Comparison of ENCODE assay signal across 10 mouse cellular contexts in genomic region chr15:84393341-84393740, GRCm38 (mm10). TPM values are rescaled to one million over a fixed set of nuclear protein-coding genes. Genes with fewer than 3 reads are reported as not detected.
DNase-seq lines count a peak whose midpoint lies in the region; ATAC-seq lines count a peak whose summit lies in the region.
"Had no signal": no experiment of that assay in that cellular context is flagged by ENCODE, and none has a peak within 500 bp of the region (broad histone marks: within the 10 kb centered on the region; RNA-seq: fewer than 3 reads in every experiment).

No protein-coding gene starts in this region.

- 52% methylated on average over 6 of the region's 6 CpGs for WGBS in midbrain, embryonic 10.5 days
- 55% methylated on average over 6 of the region's 6 CpGs for WGBS in midbrain, embryonic 11.5 days

- intact Hi-C loops in heart, postnatal 25 days (cut with DNase I), result no loop called here

- H3K27ac ChIP-seq in midbrain, embryonic 10.5 days (replicated peaks), result peak overlapping the region; percentile 55; the same call in 1 of the 2 replicates
- H3K27ac ChIP-seq in midbrain, embryonic 11.5 days (ENCODE audit: low read depth, low read length), result no peak overlapping the region

- peak; percentile 47 for DNase-seq in embryo, embryonic 11 days
- no peak for DNase-seq in embryo, embryonic 10.5 days (ENCODE audit: low spot score)
- DNase-seq in midbrain, embryonic 10.5 days (ENCODE audit: low spot score), result no peak
- DNase-seq in midbrain, embryonic 11.5 days (ENCODE audit: low spot score, missing footprints), result no peak
- DNase-seq in induced T-regulatory cell, adult 2 months (ENCODE audit: low read depth), result peak; percentile 5
- DNase-seq in retina, embryonic 14.5 days (ENCODE audit: low spot score), result peak; percentile 55
- DNase-seq in urinary bladder, postnatal 36 days (ENCODE audit: low spot score in 2 of 2), result no peak
- DNase-seq in heart, postnatal 25 days (ENCODE audit: low spot score), result no peak
- DNase-seq: gastrocnemius, postnatal 25 days had no signal

- H3K4me1 ChIP-seq in midbrain, embryonic 10.5 days, result peaks cover 42% of the 10 kb centered on the region
- peaks cover 3% of the 10 kb centered on the region; the same call in 1 of the 2 replicates for H3K4me1 ChIP-seq in midbrain, embryonic 11.5 days (ENCODE audit: control insufficient read depth, insufficient read depth, low read length)

- no peak overlapping the region for H3K9ac ChIP-seq in midbrain, embryonic 11.5 days (ENCODE audit: low read length)

- H3K4me3 ChIP-seq in midbrain, embryonic 10.5 days, result no peak overlapping the region
- no peak overlapping the region for H3K4me3 ChIP-seq in midbrain, embryonic 11.5 days (ENCODE audit: low read depth, low read length)

- H3K36me3 ChIP-seq in midbrain, embryonic 10.5 days, result peaks cover 24% of the 10 kb centered on the region
- no peaks in the 10 kb centered on the region for H3K36me3 ChIP-seq in midbrain, embryonic 11.5 days (ENCODE audit: control insufficient read depth, insufficient read depth, low read length)

- no peak for ATAC-seq in midbrain, embryonic 11.5 days (ENCODE audit: low FRiP score)

- H3K9me3 ChIP-seq in midbrain, embryonic 10.5 days (replicated peaks), result peaks cover 21% of the 10 kb centered on the region
- no peaks in the 10 kb centered on the region; the same call in 1 of the 2 replicates for H3K9me3 ChIP-seq in midbrain, embryonic 11.5 days (ENCODE audit: control insufficient read depth, low read length)

- no peak overlapping the region for H3K4me2 ChIP-seq in midbrain, embryonic 11.5 days

- H3K27me3 ChIP-seq in midbrain, embryonic 10.5 days (ENCODE audit: low read depth, poor library complexity, severe bottlenecking), result no peaks in the 10 kb centered on the region
- H3K27me3 ChIP-seq in midbrain, embryonic 11.5 days (ENCODE audit: control insufficient read depth, insufficient read depth, low read length), result no peaks in the 10 kb centered on the region

RNA-seq across cellular contexts. Expression of gene Shisal1, which starts 53.6 kb away (rescaled TPM):
- polyA plus RNA-seq in midbrain, embryonic 10.5 days (2016; fragmentation: Nextera tagmentation; extraction: Ambion mirVana), result 5.7 and 11.4 TPM in 2 replicates
- polyA plus RNA-seq in midbrain, embryonic 11.5 days (2014; fragmentation: Nextera tagmentation; extraction: Ambion mirVana), result 7.8 and 8.3 TPM in 2 replicates
- total RNA-seq in heart, postnatal 25 days (2021), result 1 to 10 TPM in 1 of 2 experiments, under 1 TPM in 1; 0.75 to 2.4 TPM
- total RNA-seq: neutrophil, adult 5-6 weeks had no signal

Comparison
In these comparisons a context has a peak if more than half of its experiments do, and no peak if none do; other contexts are left out.
1. DNase-seq: peak in embryo, embryonic 11 days (single experiment), induced T-regulatory cell, adult 2 months (single experiment) and retina, embryonic 14.5 days (single experiment); none in embryo, embryonic 10.5 days (single experiment), midbrain, embryonic 10.5 days (single experiment), midbrain, embryonic 11.5 days (single experiment), urinary bladder, postnatal 36 days (0 of 2) and heart, postnatal 25 days (single experiment).